Comparison of ENCODE assay signal across 8 mouse cellular contexts in the genomic region with DNA sequence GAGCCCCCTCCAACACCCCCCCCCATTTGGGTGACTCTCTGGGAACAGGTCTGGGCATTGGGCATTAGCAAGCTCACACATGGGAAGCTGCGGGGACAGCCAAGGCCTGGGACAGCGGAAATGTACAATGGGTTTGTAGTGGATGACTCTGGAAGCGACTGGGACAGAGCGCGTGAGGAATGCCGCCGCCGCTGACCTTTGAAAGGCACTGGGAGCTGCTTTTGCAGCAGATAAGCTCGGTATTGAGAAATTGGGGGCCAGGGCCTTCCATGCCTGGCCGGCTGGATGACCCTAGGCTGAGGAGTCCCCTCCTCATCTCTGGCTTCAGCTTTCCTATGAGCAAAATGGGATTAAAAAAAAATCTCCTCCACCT. TPM values are rescaled to one million over a fixed set of nuclear protein-coding genes. Genes with fewer than 3 reads are reported as not detected.
A peak's percentile ranks its signal among the peaks of the same experiment; 100 is the strongest.
DNase-seq lines count a peak whose midpoint lies in the region; ATAC-seq lines count a peak whose summit lies in the region.

No protein-coding gene starts in this region.

- H3K27ac ChIP-seq in lung, embryonic 16.5 days (ENCODE audit: low read length): peak overlapping the region; percentile 85
- peak overlapping the region; percentile 73 for H3K27ac ChIP-seq in embryonic facial prominence, embryonic 12.5 days
- H3K27ac ChIP-seq in stomach, embryonic 14.5 days (ENCODE audit: low read length): peak overlapping the region; percentile 57; the same call in 1 of the 2 replicates

- no peaks in the 10 kb centered on the region for H3K27me3 ChIP-seq in lung, embryonic 16.5 days (ENCODE audit: control insufficient read depth, insufficient read depth, low read depth, low read length)
- no peaks in the 10 kb centered on the region for H3K27me3 ChIP-seq in embryonic facial prominence, embryonic 12.5 days
- H3K27me3 ChIP-seq in stomach, embryonic 14.5 days (ENCODE audit: control insufficient read depth, insufficient read depth, low read length): no peaks in the 10 kb centered on the region

- peak overlapping the region; percentile 30 for H3K9ac ChIP-seq in lung, embryonic 16.5 days (ENCODE audit: low read length)
- H3K9ac ChIP-seq in embryonic facial prominence, embryonic 12.5 days: no peak overlapping the region
- no peak overlapping the region; the same call in 1 of the 2 replicates for H3K9ac ChIP-seq in stomach, embryonic 14.5 days (replicated peaks; ENCODE audit: low read depth, low read length)

- 0 out of 2 replicates have a peak overlapping the region, but pooled peaks have one; percentile 13 for H3K4me2 ChIP-seq in lung, embryonic 16.5 days (ENCODE audit: low read depth, low read length)
- no peak overlapping the region for H3K4me2 ChIP-seq in embryonic facial prominence, embryonic 12.5 days (replicated peaks)
- H3K4me2 ChIP-seq in stomach, embryonic 14.5 days (replicated peaks; ENCODE audit: low read depth, low read length): no peak overlapping the region

- H3K4me3 ChIP-seq in lung, embryonic 16.5 days (ENCODE audit: low read length): no peak overlapping the region
- no peak overlapping the region for H3K4me3 ChIP-seq in embryonic facial prominence, embryonic 12.5 days
- no peak overlapping the region for H3K4me3 ChIP-seq in stomach, embryonic 14.5 days (ENCODE audit: low read depth, low read length)

- 28% methylated on average over 10 of the region's 10 CpGs for WGBS in lung, embryonic 16.5 days
- 39% methylated on average over 10 of the region's 10 CpGs for WGBS in embryonic facial prominence, embryonic 12.5 days
- WGBS in stomach, embryonic 14.5 days: 38% methylated on average over 10 of the region's 10 CpGs

- no peak for DNase-seq in lung, postnatal 36 days
- peak; percentile 57 for DNase-seq in kidney, postnatal 14 days
- no peak for DNase-seq in thymus, postnatal 36 days
- DNase-seq in right cerebral cortex, postnatal 10 days (ENCODE audit: low spot score in 2 of 2): no peak

- H3K4me1 ChIP-seq in lung, embryonic 16.5 days (replicated peaks; ENCODE audit: control insufficient read depth, insufficient read depth, low read length): peaks cover 68% of the 10 kb centered on the region
- peaks cover 44% of the 10 kb centered on the region for H3K4me1 ChIP-seq in embryonic facial prominence, embryonic 12.5 days
- H3K4me1 ChIP-seq in stomach, embryonic 14.5 days (ENCODE audit: control insufficient read depth, insufficient read depth, low read length): peaks cover 42% of the 10 kb centered on the region

- peaks cover 5% of the 10 kb centered on the region; the same call in 1 of the 2 replicates for H3K36me3 ChIP-seq in lung, embryonic 16.5 days (ENCODE audit: control insufficient read depth, insufficient read depth, low read length)
- 0 out of 2 replicates have a peak, but pooled peaks cover 6% of the 10 kb centered on the region for H3K36me3 ChIP-seq in embryonic facial prominence, embryonic 12.5 days
- no peaks in the 10 kb centered on the region; the same call in 1 of the 2 replicates for H3K36me3 ChIP-seq in stomach, embryonic 14.5 days (ENCODE audit: control insufficient read depth, insufficient read depth, low read length)

- no peak for ATAC-seq in lung, embryonic 16.5 days (ENCODE audit: low read depth)
- no peak for ATAC-seq in embryonic facial prominence, embryonic 12.5 days (ENCODE audit: insufficient number of reproducible peaks, insufficient read depth, low FRiP score, low TSS enrichment)
- no peak for ATAC-seq in stomach, embryonic 14.5 days (ENCODE audit: insufficient number of reproducible peaks, insufficient read depth, low FRiP score, low read depth)
- no peak for ATAC-seq in erythroblast, adult 5-6 weeks (replicated peaks; ENCODE audit: low FRiP score, poor library complexity, severe bottlenecking)

- no peaks in the 10 kb centered on the region for H3K9me3 ChIP-seq in lung, embryonic 16.5 days (ENCODE audit: control insufficient read depth, low read length)
- H3K9me3 ChIP-seq in embryonic facial prominence, embryonic 12.5 days: no peaks in the 10 kb centered on the region
- H3K9me3 ChIP-seq in stomach, embryonic 14.5 days (ENCODE audit: control insufficient read depth, low read depth, low read length): no peaks in the 10 kb centered on the region

RNA-seq across cellular contexts. Expression of a gene that starts 8.7 kb away (rescaled TPM):
- polyA plus RNA-seq in lung, embryonic 16.5 days (2015; fragmentation: Nextera tagmentation; extraction: Ambion mirVana): 11.6 and 11.8 TPM in 2 replicates
- 3.4 and 3.5 TPM in 2 replicates for polyA plus RNA-seq in embryonic facial prominence, embryonic 12.5 days (2016; fragmentation: Nextera tagmentation; extraction: Ambion mirVana)
- polyA plus RNA-seq in stomach, embryonic 14.5 days (2014; fragmentation: Nextera tagmentation; extraction: Ambion mirVana): 2.8 and 3.4 TPM in 2 replicates
- not detected in 2 replicates for total RNA-seq in erythroblast, adult 5-6 weeks (2015; ENCODE audit: low replicate concordance)
- 0.14 TPM in 1 of 2 replicates, not detected in the other for total RNA-seq in erythroblast, adult 5-6 weeks (2017; ENCODE audit: low replicate concordance)

RNA-seq across cellular contexts. Expression of a gene that starts 58.3 kb away (rescaled TPM):
- polyA plus RNA-seq in lung, embryonic 16.5 days (2015; fragmentation: Nextera tagmentation; extraction: Ambion mirVana): 3.3 and 3.6 TPM in 2 replicates
- 0.98 and 1.1 TPM in 2 replicates for polyA plus RNA-seq in embryonic facial prominence, embryonic 12.5 days (2016; fragmentation: Nextera tagmentation; extraction: Ambion mirVana)
- polyA plus RNA-seq in stomach, embryonic 14.5 days (2014; fragmentation: Nextera tagmentation; extraction: Ambion mirVana): 4.3 and 4.4 TPM in 2 replicates
- total RNA-seq in erythroblast, adult 5-6 weeks (2015; ENCODE audit: low replicate concordance): not detected in 2 replicates
- not detected in 2 replicates for total RNA-seq in erythroblast, adult 5-6 weeks (2017; ENCODE audit: low replicate concordance)
